ENCODE assay signal across 8 mouse cellular contexts in genomic region chr6:83165607-83166242, GRCm38 (mm10). TPM values are rescaled to one million over a fixed set of nuclear protein-coding genes. Genes with fewer than 3 reads are reported as not detected.
DNase-seq lines count a peak whose midpoint lies in the region; ATAC-seq and TF ChIP-seq lines count a peak whose summit lies in the region.

Gene Dctn1 (plus strand): TSS chr6:83165920.

- peak within 1 kb of the TSS; percentile 82 for H3K4me2 ChIP-seq in embryonic facial prominence, embryonic 14.5 days (ENCODE audit: low read depth, low read length)
- H3K4me2 ChIP-seq in limb, embryonic 14.5 days (replicated peaks; ENCODE audit: low read depth, low read length, severe bottlenecking): peak within 1 kb of the TSS; percentile 45
- H3K4me2 ChIP-seq in midbrain, postnatal 0 days (ENCODE audit: low read depth, low read length, poor library complexity, severe bottlenecking): peak within 1 kb of the TSS; percentile 67

- H3K9ac ChIP-seq in embryonic facial prominence, embryonic 14.5 days (ENCODE audit: low read depth, low read length): peak within 1 kb of the TSS; percentile 87
- peak within 1 kb of the TSS; percentile 78 for H3K9ac ChIP-seq in limb, embryonic 14.5 days (ENCODE audit: low read depth, low read length, severe bottlenecking)
- H3K9ac ChIP-seq in midbrain, postnatal 0 days (replicated peaks; ENCODE audit: low read length, poor library complexity, severe bottlenecking): peak within 1 kb of the TSS; percentile 82

- ATAC-seq in embryonic facial prominence, embryonic 14.5 days (ENCODE audit: low read depth): peak; percentile 89
- ATAC-seq in limb, embryonic 14.5 days (ENCODE audit: low FRiP score, low read depth): peak; percentile 87
- peak; percentile 87 for ATAC-seq in midbrain, postnatal 0 days (ENCODE audit: low FRiP score)

- H3K4me1 ChIP-seq in embryonic facial prominence, embryonic 14.5 days (ENCODE audit: control insufficient read depth, insufficient read depth, low read length): peaks cover 24% of the 10 kb centered on the region
- H3K4me1 ChIP-seq in limb, embryonic 14.5 days (ENCODE audit: control insufficient read depth, insufficient read depth, low read length): peaks cover 22% of the 10 kb centered on the region
- peaks cover 6% of the 10 kb centered on the region; the same call in 1 of the 2 replicates for H3K4me1 ChIP-seq in midbrain, postnatal 0 days (ENCODE audit: insufficient read depth, low read length)

- peaks cover 20% of the 10 kb centered on the region for H3K27me3 ChIP-seq in embryonic facial prominence, embryonic 14.5 days (replicated peaks; ENCODE audit: control insufficient read depth, insufficient read depth, low read length)
- peaks cover 20% of the 10 kb centered on the region for H3K27me3 ChIP-seq in limb, embryonic 14.5 days (ENCODE audit: control insufficient read depth, insufficient read depth, low read length)
- peaks cover 19% of the 10 kb centered on the region for H3K27me3 ChIP-seq in midbrain, postnatal 0 days (ENCODE audit: insufficient read depth, low read length)

- WGBS in embryonic facial prominence, embryonic 14.5 days: 1% methylated on average over 37 of the region's 58 CpGs
- WGBS in limb, embryonic 14.5 days: under 1% methylated on average over 47 of the region's 58 CpGs
- WGBS in midbrain, postnatal 0 days: under 1% methylated on average over 58 of the region's 58 CpGs

- TF ChIP-seq CTCF in midbrain, postnatal 0 days (IDR thresholded peaks at IDR 0.05): peak; percentile 95

- peak; percentile 97 for DNase-seq in 3T3-L1 (ENCODE audit: low read depth, low spot score)
- peak; percentile 86 to 93 for DNase-seq in adrenal gland, postnatal 4 days (ENCODE audit: low spot score in 2 of 2)
- DNase-seq in embryonic facial prominence, embryonic 14.5 days (ENCODE audit: low spot score): peak; percentile 96
- DNase-seq in heart, adult 8-10 months (ENCODE audit: low spot score): peak; percentile 96
- DNase-seq in kidney, adult 9 months: peak; percentile 96
- peak; percentile 92 for DNase-seq in limb, embryonic 14.5 days (ENCODE audit: low spot score)
- DNase-seq in midbrain, postnatal 0 days (ENCODE audit: low spot score): peak; percentile 96
- DNase-seq in spleen, postnatal 14 days (ENCODE audit: low spot score in 2 of 2): peak; percentile 88 to 91

- peak within 1 kb of the TSS; percentile 86 for H3K4me3 ChIP-seq in embryonic facial prominence, embryonic 14.5 days (ENCODE audit: low read depth, low read length)
- H3K4me3 ChIP-seq in limb, embryonic 14.5 days (replicated peaks; ENCODE audit: low read length): peak within 1 kb of the TSS; percentile 73
- H3K4me3 ChIP-seq in midbrain, postnatal 0 days (ENCODE audit: low read depth, low read length): peak within 1 kb of the TSS; percentile 83

- H3K27ac ChIP-seq in embryonic facial prominence, embryonic 14.5 days (replicated peaks; ENCODE audit: low read depth, low read length): peak within 1 kb of the TSS; percentile 84
- peak within 1 kb of the TSS; percentile 86 for H3K27ac ChIP-seq in limb, embryonic 14.5 days (replicated peaks; ENCODE audit: low read depth, low read length)
- H3K27ac ChIP-seq in midbrain, postnatal 0 days (ENCODE audit: low read depth, low read length): peak within 1 kb of the TSS; percentile 91

- no peak for TF ChIP-seq POLR2A in limb, embryonic 14.5 days (IDR thresholded peaks at IDR 0.05; ENCODE audit: borderline replicate concordance, extremely low read depth, insufficient read depth, insufficient read length)

- H3K9me3 ChIP-seq in embryonic facial prominence, embryonic 14.5 days (ENCODE audit: control insufficient read depth, low read length): no peaks in the 10 kb centered on the region
- no peaks in the 10 kb centered on the region for H3K9me3 ChIP-seq in limb, embryonic 14.5 days (ENCODE audit: control insufficient read depth, low read length)
- no peaks in the 10 kb centered on the region for H3K9me3 ChIP-seq in midbrain, postnatal 0 days (ENCODE audit: low read length)

- no peaks in the 10 kb centered on the region for H3K36me3 ChIP-seq in embryonic facial prominence, embryonic 14.5 days (ENCODE audit: control insufficient read depth, insufficient read depth, low read length)
- peaks cover 6% of the 10 kb centered on the region; the same call in 1 of the 2 replicates for H3K36me3 ChIP-seq in limb, embryonic 14.5 days (ENCODE audit: control insufficient read depth, insufficient read depth, low read length)
- H3K36me3 ChIP-seq in midbrain, postnatal 0 days (ENCODE audit: insufficient read depth, low read length): no peaks in the 10 kb centered on the region

RNA-seq across cellular contexts. Expression of gene Dctn1, which starts in this region (rescaled TPM):
- total RNA-seq in adrenal gland, postnatal 4 days (2021): 100 to 1,000 TPM; 156 to 176 TPM
- polyA plus RNA-seq in embryonic facial prominence, embryonic 14.5 days (2014; fragmentation: Nextera tagmentation; extraction: Ambion mirVana): 84.5 and 101 TPM in 2 replicates
- total RNA-seq in heart, adult 8-10 months (2022): 100 to 1,000 TPM; 120 to 137 (median 134) TPM
- polyA plus RNA-seq in limb, embryonic 14.5 days (2012; rRNA removed): 128 and 140 TPM in 2 replicates
- polyA plus RNA-seq in limb, embryonic 14.5 days (2014; fragmentation: Nextera tagmentation; extraction: Ambion mirVana): 82.0 and 89.0 TPM in 2 replicates
- 126 and 129 TPM in 2 replicates for total RNA-seq in midbrain, postnatal 0 days (2014; rRNA removed)
- 166 TPM in 2 replicates for polyA plus RNA-seq in midbrain, postnatal 0 days (2015; fragmentation: Nextera tagmentation; extraction: Ambion mirVana)

Comparison
In these comparisons a context has a peak if more than half of its experiments do, and no peak if none do; other contexts are left out.
1. Peak in every context shown above with its lines: DNase-seq, ATAC-seq, H3K4me3 ChIP-seq and H3K27ac ChIP-seq.